Mouse (Mus musculus): ENCODE measurements at regions not wholly inside any gene's neighbourhood (a gene's known extent, or its start where the extent isn't known, plus 50 kb on each side); places are given as distances from the start of the nearest gene placed in this dataset.

DNA sequence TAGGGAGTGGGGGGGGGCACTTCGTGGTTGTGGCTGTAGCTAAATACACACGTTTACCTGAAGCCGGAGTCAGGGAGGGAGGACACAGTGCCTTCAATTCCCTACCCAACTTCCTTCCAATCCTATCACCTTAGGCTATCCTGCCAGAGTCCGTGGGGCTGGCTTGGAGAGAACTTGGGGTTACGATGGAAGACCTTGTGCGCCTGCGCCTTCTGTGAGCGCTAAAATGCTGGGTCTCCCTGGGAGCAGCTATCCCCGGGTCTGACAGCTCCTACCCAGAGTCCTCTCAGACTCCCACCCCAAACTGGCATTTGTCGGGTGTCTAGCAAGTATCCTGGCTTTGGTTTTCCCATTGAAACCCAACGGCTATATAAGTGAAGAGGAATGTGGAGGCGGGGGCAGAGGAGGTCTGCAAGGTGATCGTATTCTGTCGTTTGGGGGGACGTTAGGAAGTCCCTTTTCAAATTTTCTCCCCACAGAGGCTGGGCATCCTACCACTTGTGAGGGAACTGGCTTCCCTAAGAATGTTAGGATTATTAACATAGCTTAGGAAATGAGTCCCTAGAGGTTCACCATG lies 176.9 kb downstream of the Msrb3 start:
- TF ChIP-seq POLR2A (IDR thresholded peaks at IDR 0.05; ENCODE audit: borderline replicate concordance, insufficient read depth, low read length): no peak
- no peak for TF ChIP-seq CTCF (IDR thresholded peaks at IDR 0.05; ENCODE audit: borderline replicate concordance, insufficient read depth, low read depth, low read length)

All from cerebellum, adult 2 months (tissue).